Mouse (Mus musculus) telencephalon, adult 2 months (tissue): ENCODE results near the gene Oas2.

Experiments used
- DNase-seq: peaks from one replicate; pipeline ENCODE4 v3.0.0-alpha.2; 2011; ENCODE audit warnings: low read depth, low spot score

Oas2 gene

DNA sequence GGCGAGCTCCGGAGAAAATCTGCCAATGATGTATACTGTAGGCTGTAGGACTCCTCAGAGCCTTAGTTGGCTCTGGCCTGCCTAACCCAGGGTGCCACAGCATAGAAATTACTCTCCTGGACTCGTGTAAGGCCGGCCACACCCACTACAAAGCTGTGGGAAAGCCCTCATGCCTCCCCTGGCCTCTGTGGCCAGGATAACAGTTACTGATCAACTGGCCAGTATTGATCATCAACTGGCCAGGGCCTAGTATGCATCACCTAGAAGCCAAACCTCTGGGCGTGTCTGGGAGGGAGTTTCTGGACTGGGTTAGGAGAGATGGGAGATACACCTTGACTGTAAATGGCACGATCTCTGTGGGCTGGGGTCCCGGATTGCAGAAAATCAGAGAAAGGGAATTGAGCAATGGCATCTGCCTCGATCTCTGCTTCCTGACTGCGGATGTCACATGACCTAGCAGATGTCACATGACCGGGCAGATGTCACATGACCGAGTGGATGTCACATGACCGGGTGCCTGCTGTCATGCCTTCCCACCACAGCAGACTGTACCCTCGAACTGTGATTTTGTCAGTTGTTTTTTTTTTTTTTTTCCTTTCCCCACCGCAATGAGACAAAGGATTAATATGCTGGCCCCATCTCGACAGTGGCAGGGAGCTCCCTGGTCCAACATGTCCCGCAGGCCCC is 53.5 kb downstream of the Oas2 start:
- no peak for DNase-seq

DNA sequence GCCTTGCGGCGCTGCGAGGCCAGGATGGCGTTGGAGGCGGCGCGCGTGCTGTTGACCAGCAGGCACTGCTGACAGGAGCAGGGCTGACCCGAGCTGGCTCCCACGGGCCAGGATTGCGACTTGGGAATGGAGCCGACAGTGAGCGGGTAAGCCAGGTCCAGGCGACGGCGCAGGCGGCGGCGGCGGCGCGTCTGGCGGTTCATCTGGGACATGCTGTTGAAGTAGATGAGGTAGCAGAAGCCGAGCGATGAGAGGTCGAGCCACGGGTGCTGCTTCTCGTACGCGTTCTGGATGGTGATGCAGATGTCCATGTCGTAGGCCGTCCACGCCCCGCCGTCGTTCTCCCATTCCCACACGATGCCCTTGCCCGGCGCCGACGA is 55.0 kb downstream of the Oas2 start:
- DNase-seq: no peak

DNA sequence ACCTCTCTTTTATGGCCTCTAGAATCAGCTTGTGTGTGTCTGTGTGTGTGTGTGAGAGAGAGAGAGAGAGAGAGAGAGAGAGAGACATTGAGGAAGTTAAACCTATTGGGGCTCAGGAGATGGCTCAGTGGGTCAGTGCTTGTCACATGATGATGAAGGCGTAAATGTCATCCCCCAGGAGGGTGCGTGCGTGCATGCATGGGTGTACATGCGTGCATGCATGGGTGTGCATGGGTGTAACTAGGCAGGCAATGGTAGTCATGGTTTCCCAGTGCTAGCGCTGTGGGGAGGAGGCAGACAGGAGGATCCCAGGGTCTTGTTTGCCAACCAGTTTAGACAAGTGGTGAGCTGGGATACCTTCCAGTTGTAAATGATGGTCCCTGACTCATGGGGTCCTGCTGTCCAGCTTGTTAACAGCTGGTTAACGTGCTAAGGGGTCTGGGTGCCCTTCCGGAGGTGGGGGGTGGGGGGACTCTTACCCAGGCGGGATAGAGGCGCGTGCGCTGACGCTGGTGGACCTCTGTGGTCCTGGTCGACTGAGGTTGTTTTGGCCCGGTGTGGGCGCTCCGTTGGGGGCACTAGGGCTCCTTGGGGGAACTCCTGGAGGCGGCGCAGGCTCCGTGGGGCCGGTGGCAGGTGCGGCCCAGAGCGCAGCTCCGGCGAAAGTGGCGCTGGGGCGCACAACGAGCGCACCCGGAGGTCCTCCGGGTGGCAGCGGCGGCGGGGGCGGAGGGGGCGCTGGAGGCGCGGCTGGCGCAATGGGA is 55.5 kb downstream of the Oas2 start:
- no peak for DNase-seq

DNA sequence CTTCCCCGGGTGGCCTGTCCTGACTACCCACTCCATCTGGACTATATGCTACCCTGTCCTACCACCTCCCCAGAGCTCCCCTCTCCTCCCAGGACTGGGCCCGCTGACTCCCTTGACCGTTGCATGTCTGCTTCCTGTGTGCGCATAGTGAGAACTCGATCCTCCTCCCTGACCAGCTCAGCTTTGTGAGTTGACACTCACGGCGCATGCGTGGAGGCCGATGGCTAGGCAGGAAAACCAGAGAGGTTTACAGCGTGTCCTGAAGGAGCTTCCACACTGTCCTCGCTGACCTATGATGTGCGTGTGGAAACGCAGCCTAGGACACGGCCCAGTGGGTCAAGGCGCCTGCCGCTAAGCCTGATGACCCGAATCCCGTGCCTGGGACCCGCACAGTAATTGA is 57.6 kb downstream of the Oas2 start:
- DNase-seq: no peak

GRCm38 (mm10) chr5:120690417-120690816 is 59.2 kb downstream of the Oas2 start:
- no peak for DNase-seq

DNA sequence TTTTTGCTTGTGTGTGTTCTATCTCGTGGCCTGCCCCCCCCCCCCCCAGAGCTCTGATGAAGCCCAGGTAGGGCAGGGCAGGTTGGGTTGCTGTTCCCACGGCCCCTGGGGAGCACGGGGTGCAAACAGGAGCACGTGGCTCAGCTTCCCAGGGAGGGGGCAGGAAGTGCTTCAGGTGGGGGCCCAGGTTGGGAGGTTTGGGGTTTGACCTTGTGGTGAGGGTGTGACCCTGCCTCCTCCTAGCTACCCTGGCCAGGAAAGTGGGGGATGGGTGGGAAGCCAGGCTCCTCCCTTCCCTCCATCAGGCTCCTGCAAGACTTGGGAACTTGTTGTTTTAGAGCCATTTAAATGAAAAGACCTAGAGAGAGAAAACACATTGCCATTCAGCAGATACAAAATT is 61.2 kb downstream of the Oas2 start:
- DNase-seq: no peak

DNA sequence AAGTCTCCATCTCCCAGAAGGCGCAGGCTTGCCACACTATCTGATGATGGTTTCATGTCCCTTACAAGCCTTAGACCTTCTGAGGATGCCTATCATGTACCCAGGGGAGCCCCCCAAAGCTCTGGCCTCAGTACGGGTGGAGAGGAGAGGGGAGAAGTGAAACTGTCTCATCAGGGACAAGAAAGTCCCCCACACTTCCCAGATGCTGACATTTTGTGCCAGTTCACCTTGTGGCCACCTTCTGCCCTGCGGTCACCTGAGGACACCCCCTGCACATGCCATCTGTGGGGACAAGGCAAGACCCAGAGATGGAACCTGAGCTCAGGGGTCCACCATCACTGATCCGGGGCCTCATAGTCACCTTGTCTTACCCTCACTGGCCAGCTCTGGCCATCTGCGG is 61.8 kb downstream of the Oas2 start:
- DNase-seq: no peak

DNA sequence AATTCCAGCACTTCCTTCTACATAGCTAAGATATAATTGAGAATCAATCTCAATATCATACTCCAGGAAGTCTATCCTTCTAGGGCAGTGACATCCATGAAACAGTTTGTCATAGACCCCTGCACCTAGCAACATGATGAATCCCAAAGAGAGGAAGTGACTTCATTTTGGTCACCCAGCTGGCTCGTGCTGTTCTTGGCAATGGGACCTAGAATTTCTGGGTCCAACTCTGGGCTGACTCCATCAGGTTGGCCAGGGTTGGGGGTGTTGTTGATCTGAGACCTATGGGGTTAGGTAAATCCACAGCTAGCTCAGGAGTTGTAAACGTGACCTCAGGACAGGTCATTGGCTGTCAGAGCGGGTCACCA is 62.2 kb downstream of the Oas2 start:
- no peak for DNase-seq

DNA sequence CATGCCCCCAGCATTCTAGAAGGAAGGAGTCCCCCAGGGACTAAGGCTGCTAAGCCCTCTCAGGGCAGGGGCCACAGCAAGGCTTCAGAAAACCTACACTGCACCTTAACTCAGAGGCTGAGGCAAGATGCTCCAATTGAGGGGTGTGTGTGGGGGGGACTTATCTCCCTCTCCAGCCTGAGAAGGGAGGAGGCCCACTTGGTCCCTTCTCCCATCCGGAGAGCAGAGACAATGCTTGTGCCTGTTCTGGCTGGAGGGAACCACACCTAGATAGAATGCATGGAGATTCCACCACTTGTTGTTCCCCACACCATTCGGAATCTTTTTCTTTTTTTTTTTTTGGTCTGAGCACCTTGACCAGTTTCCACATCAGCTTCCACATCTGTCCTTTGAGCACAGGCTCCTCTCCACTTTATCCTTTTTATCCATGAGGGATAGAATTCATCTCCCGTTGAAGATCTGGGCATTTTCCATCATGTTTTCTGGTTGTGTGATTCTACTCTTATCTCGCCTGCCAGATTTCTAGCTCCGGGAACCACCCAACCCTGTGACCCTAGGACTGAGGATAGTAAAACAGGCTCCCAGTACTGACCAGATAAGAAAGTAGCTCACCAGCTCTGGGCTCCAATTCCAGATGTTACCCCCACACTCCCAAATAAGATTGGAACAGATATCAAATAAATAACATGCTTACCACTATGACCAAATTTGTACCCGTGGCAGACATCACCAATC is 62.7 kb downstream of the Oas2 start:
- no peak for DNase-seq

- DNase-seq: no peak
Observed at GRCm38 (mm10) chr5:120685678-120686077, 64.0 kb downstream of the Oas2 start.

GRCm38 (mm10) chr5:120682982-120683771 is 66.5 kb downstream of the Oas2 start:
- no peak for DNase-seq

GRCm38 (mm10) chr5:120680918-120681317 is 68.7 kb downstream of the Oas2 start:
- DNase-seq: no peak
